Mouse (Mus musculus) hematopoietic stem cell, adult 5-6 weeks (primary cell): ENCODE measurements around the gene Gimap1. TPM values are rescaled to one million over a fixed set of nuclear protein-coding genes. Genes with fewer than 3 reads are reported as not detected.

Experiments
- ATAC-seq, 2 experiments: fragments of 125-278 bp in 1 of 2; replicated peaks in 1 of 2; 2 replicates each; pipeline ENCODE4 v1.8.0; 2016 to 2017; ENCODE audit warnings: inconsistent platforms in 2 of 2, mild to moderate bottlenecking in 2 of 2, moderate number of reproducible peaks in 2 of 2, low read depth in 1 of 2, moderate TSS enrichment in 1 of 2; ENCODE audit not compliant: low FRiP score in 2 of 2, poor library complexity in 2 of 2, severe bottlenecking in 2 of 2, insufficient read depth in 1 of 2, low TSS enrichment in 1 of 2
- total RNA-seq: library from RNA; stranded (forward); fragments of 172-1452, 232-1000 nt; gene quantifications from 2 replicates; pipeline ENCODE4 v1.2.3, GENCODE M21; 2017

The Gimap1 gene
- total RNA-seq, 1 experiment from 2014 or later = 122 TPM

DNA sequence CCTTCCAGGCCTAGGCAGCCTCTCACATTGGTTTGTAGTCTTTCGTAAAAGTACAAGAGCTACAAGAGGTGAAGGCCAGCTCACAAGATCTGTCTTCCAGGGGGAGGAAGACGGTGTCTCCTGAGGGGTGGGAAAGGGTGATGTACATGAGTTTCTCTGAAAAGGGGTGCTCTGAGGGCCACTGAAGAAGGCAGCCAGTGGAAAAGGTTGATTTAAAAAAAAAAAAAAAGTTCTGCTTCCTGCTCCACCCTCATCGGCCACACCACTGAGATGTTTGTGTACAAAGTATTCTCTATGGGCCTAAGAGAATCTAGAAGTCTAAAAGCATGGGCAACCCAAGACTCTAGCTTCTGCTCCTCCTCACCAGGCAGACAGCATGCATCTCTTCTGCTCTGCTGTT, 31.8 kb downstream of the Gimap1 start, which contains the start of gene Gimap3:
TSS of gene Gimap3 (minus strand) at position 156 of the 400 bp plus-strand sequence.
- ATAC-seq = no peak

DNA sequence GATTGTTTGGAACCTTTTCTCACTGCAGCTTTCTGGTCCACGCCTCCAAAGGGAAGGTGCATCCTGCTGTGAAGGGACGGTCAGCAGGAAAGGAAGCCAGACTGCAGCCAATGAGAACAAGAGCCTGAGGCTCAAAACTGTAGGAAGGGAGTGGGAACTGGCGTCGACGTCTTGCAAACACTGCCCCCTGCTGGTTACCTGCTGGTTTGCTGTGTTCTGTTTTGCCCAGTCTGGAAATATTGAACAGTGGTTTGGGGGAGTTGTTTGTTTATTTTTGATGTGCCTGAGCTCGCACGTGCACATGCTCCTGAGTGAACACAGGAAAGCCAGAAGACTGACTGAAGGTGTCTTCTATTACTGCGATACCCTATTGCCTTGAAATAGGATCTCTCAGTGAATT, 33.2 kb downstream of the Gimap1 start:
- peak; percentile 69 to 74 for ATAC-seq

DNA sequence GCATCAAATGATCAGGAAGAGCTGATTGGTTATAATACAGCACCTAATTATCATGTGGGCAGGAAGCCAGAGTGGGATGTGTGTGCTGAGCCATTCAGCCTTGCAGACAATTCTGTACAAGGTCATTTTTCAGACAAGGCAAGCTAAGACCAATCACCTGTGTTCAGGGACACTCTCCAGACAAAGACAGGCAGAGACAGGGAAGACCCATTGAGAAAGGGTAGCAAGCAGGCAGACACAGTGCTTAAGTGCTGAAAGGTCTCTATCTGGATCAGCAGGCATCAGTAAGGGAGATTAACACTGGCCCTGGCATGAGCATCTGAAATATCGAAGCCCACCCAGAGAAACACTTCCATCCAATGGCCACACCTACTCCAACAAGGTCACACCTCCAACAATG, 45.6 kb downstream of the Gimap1 start:
- no peak for ATAC-seq

DNA sequence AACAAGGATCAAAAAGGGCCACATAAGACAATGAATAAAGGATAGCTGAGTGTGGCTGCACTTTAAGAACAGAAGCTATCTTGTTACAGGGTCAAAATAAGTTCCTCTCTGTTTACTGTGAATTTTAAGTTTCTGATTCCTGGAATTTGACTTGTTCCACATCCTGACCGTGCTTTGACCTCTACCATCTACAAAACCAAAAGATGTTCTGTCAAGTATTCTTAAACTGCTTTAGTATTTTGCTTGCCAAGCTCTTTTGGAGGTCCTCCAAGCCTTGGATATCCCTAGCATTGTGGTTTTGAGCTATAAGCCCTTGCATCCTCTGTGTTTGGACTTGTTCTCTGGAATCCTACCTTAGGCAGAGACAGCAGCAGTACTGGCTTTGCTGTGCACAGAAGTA, 46.3 kb downstream of the Gimap1 start:
- no peak for ATAC-seq

DNA sequence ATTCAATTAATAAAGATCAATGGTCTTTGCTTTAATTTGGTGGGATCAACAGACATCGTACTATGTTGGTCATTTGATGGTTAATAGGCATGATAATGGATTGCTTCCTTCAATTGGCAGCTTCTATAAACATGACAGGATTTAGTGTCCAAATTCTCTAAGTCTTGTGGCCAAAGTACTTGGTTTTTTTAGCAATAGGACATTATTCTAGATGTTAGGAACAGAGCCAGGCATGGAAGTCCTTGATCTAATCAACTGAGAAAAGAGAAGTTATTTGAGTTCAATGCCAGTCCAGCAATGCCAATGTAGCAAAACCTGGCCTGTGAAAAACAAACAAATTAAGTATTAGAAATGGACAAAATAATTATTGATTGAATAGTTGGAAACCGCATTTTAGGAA, 46.7 kb downstream of the Gimap1 start:
- ATAC-seq = no peak

DNA sequence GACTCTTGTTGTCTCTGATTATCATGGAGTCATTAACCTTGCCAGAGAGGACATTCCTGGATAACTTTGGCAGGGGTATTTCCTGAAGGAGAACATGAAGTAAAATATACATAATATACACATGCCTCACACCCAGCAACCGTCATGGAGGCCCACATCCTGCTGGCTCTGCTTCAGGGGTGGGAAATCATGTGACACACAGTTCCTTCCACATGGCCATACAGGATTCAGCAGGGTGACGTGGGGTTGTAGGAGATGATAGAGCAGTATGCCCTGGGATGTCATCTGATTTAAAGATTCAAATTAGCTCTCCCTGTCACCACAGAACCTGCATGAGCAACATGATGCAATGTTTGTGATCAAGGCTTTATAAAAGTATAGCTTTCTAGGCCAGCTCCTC, 49.0 kb downstream of the Gimap1 start:
- no peak for ATAC-seq

Other genes starting within 250 kb of the Gimap1 start
- gene Atp6v0e2, start 201.4 kb upstream of the Gimap1 start, total RNA-seq = 0.44 TPM in 1 of 2 replicates, not detected in the other
- 4.7 and 5.1 TPM in 2 replicates for gene Lrrc61, start 184.3 kb upstream of the Gimap1 start, total RNA-seq
- not detected in 2 replicates for gene Rarres2, start 166.3 kb upstream of the Gimap1 start, total RNA-seq
- gene Gm45021, start 149.4 kb upstream of the Gimap1 start, total RNA-seq = not detected in 2 replicates
- 30.1 and 32.0 TPM in 2 replicates for gene Repin1, start 145.2 kb upstream of the Gimap1 start, total RNA-seq
- gene Gm44965, start 145.1 kb upstream of the Gimap1 start, total RNA-seq = 10.0 TPM in 1 of 2 replicates, not detected in the other
- gene Zfp775, start 137.0 kb upstream of the Gimap1 start, total RNA-seq = 6.1 and 8.4 TPM in 2 replicates
- gene AI854703, start 112.3 kb upstream of the Gimap1 start, total RNA-seq = 2.0 and 2.6 TPM in 2 replicates
- gene Gimap8, start 91.8 kb upstream of the Gimap1 start, total RNA-seq = 52.3 and 68.2 TPM in 2 replicates
- gene Gimap9, start 62.9 kb upstream of the Gimap1 start, total RNA-seq = 83.6 and 95.8 TPM in 2 replicates
- gene Gimap4, start 54.5 kb upstream of the Gimap1 start, total RNA-seq = 30.6 and 35.7 TPM in 2 replicates
- gene Gimap6, start 30.8 kb upstream of the Gimap1 start, total RNA-seq = 416 and 544 TPM in 2 replicates
- gene Gm28053, start 20.4 kb upstream of the Gimap1 start, total RNA-seq = 100 and 477 TPM in 2 replicates
- 11.0 and 25.5 TPM in 2 replicates for gene Gimap7, start 20.4 kb upstream of the Gimap1 start, total RNA-seq
- gene Gimap5, start 7.1 kb downstream of the Gimap1 start, total RNA-seq = 39.8 and 45.8 TPM in 2 replicates
- 2.4 and 7.8 TPM in 2 replicates for gene Gimap3, start 31.8 kb downstream of the Gimap1 start, total RNA-seq
- 61.0 and 79.8 TPM in 2 replicates for gene Tmem176a, start 101.9 kb downstream of the Gimap1 start, total RNA-seq
- 261 and 319 TPM in 2 replicates for gene Tmem176b, start 102.4 kb downstream of the Gimap1 start, total RNA-seq
- not detected in 2 replicates for gene Aoc1, start 133.8 kb downstream of the Gimap1 start, total RNA-seq
- gene 1600015I10Rik, start 190.8 kb downstream of the Gimap1 start, total RNA-seq = not detected in 2 replicates
- gene Doxl2, start 235.9 kb downstream of the Gimap1 start, total RNA-seq = not detected in 2 replicates
- not detected in 2 replicates for gene Svs1, start 247.8 kb downstream of the Gimap1 start, total RNA-seq